Mouse (Mus musculus): Measurements from ENCODE around the gene Hoxc13.

Gene Hoxc13

DNA sequence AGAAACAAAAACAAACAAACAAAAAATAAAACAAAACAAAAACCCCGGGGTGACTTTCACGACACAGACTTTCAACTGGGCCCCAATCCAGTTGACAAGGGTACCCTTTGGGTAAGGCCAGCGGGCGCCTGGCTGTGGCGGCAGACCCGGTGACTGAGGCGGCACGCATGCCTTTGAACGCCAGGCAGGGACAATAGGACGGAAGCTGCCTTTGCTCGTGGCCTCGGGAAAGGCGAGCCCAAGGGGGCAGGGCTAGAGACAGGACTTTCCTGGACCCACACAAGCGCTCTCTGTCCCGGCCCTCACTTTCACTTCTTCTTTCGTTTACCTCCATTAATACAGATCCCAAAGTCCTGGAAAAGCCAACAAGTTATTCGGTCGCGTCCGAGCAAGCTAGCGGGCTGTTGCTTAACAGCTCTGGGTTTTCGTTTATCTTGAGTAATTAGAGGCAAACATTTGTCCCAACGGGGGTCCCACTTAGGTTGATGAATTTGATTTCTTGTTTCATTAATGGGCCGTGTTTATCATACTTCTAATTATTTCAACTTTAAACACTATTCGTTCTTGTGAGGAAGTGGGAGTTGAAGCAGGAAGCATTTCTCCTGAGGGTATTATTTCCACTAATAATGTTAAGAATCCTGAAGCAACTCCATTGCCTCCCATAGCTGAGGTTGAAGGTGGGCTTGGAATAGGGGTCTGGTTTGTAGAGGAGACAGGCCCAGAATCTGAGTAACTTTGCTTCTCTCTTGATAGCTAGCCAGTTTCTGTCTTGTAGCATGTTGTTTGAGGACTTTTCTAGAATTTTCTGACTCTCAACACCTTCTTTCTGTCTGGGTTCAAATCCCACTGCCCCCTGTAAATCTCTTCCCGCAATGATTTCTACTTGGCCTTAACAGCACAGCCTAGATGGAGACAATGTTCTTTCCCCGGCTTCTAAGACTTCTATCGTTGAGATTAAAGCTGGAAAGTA is 43.1 kb downstream of the Hoxc13 start:
- no peak for DNase-seq (ENCODE audit: low spot score in 2 of 2)

DNA sequence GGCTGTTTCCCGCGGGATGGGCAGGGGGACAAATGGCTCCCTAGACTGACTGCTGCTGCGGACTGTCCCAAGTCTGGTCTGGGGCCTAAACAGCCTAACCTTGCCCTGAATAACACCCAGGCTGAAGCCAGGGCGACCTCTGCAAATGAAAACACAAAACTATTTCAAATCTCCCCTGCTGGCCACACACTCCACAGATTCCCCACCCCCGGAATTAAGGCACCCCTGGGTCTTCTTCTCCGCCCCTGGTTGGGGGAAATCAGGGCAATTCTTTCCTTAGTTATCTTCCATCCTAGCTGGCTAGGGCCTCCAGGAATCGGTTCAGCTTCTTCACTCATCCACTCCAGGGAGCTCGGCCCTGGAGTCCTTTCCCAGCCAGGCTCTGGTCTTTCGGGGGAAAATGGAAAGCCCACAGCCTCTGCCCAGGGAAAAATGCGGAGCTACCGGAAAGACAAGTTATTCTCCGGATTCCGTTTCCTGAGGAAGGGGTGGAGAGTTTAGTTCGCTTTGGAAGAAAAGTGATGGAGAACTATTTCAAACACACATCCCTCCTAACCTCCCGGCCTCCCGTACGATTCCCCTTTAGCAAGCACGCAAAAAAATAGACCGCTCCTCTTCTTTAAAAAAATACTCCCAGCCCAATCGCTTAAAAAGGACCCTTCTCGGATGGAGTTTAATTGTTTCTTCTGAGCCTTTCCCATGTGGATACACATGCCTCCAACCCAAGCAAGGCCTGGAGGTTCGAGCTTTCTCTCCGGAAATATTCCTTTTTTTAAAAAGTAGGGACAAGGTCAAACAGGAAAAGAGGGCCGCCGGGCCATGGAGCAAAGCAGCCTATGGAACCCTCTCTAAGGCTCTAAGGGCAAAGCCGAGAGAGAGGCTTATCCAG is 44.3 kb downstream of the Hoxc13 start:
- DNase-seq (ENCODE audit: low spot score in 2 of 2), result no peak

DNA sequence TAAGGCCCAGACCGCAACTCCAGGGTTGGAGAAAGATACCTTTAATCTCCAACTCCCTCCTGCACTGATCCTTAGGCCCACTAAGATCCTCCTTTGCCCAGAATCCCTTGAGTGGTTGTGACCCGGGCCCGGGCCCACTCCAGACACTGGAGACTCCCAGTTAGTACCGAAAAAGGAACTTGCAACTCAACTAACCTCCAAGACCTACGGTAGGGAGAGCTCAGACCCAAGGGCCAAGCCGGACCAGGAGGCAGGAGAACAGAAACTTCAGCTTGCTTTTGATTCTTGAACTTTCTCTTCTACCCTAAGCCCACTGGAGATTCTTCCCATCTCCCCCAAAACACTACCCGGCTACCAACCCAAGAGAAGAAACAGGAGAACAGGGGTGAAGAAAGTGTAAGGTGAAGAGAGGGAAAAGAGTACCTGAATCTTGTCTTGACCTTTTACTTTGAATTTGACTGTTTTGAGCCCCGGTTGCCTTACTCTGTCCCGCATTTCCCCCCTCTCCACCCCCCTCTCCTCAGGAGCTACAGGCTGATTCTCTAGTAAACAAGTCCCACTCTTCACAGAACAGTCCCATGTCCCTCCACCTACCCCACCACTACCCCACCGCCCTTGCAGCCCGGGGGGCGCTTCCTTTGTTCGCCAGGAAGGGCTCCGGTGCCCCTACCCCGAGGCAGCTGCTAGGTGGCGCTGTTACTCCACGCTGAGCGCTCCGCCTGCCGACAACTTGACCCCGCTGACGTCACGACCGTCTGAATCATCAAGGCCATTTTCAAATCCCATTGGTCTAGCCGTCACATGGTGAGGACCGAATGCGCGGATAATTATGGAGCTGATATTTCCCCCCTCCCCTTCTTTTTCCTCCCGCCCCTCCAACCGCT is 45.2 kb downstream of the Hoxc13 start:
- no peak for DNase-seq (ENCODE audit: low spot score in 2 of 2)

DNA sequence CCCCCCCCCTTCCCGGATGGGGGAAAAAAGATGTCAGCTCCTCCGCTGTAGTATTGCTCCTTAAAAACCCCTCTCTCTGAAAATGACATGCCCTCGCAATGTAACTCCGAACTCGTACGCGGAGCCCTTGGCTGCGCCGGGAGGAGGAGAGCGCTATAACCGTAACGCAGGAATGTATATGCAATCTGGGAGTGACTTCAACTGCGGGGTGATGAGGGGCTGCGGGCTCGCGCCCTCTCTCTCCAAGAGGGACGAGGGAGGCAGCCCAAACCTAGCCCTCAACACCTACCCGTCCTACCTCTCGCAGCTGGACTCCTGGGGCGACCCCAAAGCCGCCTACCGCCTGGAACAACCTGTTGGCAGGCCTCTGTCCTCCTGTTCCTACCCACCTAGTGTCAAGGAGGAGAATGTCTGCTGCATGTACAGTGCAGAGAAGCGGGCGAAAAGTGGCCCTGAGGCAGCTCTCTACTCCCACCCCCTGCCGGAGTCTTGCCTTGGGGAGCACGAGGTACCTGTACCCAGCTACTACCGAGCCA is 45.9 kb downstream of the Hoxc13 start, which contains the start of gene Hoxc10:
TSS of gene Hoxc10 (plus strand) at position 21 of the 536 bp plus-strand sequence.
- DNase-seq (ENCODE audit: low spot score in 2 of 2), result no peak

DNA sequence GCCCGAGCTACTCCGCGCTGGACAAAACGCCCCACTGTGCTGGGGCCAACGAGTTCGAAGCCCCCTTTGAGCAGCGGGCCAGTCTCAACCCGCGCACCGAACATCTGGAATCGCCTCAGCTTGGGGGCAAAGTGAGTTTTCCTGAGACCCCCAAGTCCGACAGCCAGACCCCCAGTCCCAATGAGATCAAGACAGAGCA is 46.3 kb downstream of the Hoxc13 start, which contains the start of gene Hoxc5:
TSS of gene Hoxc5 (plus strand) at position 132 of the 199 bp plus-strand sequence.
- no peak for DNase-seq (ENCODE audit: low spot score in 2 of 2)

DNA sequence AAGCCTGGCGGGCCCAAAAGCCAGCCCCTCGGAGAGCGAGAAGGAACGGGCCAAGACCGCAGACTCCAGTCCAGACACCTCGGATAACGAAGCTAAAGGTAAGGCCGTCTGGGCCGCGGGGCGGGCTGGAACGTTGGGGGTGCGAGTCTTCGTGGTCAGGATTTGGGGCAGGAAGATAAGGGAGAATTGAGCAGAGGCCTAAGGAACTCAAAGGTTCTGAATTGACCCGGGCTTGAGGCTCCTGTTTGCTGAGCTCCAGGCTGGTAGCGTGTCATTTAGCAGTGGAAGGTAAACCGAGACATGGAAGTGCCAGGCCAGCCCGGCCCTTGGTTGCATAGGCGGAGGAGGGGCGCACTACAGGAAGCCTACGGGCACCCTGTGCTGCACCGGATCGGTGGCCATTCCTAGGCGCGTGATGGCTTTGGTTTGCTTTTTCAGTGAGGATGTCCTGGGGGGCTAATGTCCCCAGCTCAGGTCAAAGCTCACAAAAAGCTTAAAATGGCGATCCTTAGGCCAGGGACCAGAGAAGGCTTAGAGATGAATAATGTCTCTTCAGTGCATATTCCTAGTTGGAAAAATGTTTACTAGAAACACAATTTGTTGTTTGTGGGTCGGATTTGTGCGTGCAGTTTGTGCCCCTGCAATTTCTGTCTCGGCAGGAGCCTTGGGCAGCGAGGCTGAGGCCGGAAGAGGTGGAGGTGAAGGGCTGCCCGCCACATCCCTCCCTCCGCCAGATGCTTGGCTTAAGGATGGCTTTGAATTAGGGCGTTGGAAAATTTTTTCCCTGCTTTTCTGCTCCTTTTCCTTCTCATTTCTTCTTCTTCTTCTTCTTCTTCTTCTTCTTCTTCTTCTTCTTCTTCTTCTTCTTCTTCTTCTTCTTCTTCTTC is 46.9 kb downstream of the Hoxc13 start:
- DNase-seq (ENCODE audit: low spot score in 2 of 2), result no peak

DNA sequence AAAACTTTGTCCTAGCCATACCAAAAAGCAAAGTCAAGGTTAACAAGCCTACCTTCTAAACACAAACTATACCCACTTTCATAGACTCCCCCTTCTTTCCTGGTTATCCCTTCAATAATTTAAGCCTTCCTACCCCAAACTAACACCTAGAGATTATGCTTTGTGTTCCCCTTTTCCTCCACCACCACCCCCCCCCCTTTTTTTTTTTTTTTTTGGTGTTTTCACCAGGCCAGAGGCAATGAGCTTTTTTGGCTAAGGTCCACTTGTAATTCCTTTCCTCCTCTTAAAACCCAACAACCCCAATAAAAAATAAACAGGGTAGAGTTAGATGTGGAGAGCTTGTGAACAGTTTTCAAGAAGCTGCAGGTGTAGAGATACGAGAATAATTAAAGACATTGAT is 48.4 kb downstream of the Hoxc13 start:
- DNase-seq (ENCODE audit: low spot score in 2 of 2), result no peak

DNA sequence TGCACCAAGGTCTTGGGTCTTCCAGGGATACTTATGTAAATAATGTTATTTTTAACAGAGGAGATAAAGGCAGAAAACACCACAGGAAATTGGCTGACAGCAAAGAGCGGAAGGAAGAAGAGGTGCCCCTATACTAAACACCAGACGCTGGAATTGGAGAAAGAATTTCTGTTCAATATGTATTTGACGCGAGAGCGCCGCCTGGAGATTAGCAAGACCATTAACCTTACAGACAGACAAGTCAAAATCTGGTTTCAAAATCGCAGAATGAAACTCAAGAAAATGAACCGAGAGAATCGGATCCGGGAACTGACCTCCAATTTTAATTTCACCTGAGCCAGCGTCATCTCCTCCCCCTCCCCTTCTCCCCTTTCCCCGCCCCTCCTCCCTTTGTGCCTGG is 49.8 kb downstream of the Hoxc13 start:
- DNase-seq (ENCODE audit: low spot score in 2 of 2), result no peak

DNA sequence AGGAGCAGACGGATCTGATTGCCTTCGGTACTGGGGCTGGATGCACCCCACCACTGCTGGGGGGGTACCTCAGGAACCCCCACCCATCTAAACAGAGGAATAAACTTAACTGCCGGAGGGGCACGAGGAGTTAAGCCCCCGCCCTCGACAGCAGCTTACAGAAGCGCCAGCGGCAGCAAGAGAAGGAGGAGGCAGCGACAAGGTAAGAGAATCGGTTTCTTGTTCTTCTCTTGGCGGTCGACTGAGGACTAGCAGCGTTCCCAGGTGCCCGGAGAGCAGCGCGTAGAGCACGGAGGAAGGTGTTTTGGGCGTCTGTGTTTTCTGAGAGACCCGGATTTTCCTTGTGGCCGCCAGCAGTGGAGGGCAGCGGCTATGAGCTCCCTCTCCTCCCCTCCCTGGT is 51.4 kb downstream of the Hoxc13 start:
- no peak for DNase-seq (ENCODE audit: low spot score in 2 of 2)

DNA sequence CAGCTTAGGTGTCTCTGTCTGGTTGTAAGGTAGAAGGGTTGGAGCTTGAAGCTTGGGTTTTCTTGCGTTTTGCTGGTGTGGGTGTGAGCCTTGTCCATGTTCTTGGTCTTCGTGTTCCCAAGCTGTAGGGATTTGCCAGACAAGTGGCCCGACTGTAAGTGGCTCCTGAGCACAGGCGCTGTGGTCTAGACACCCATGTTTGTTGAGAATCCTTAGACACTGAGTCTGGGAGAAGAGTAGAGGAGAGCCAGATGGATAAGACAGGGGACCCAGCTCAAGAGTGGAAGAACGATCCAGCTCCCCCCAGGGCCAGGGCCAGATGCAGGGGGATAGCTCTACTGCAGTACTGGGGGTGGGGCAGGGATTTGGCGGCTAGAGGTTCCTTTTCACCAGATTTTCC is 51.9 kb downstream of the Hoxc13 start:
- DNase-seq (ENCODE audit: low spot score in 2 of 2), result no peak

DNA sequence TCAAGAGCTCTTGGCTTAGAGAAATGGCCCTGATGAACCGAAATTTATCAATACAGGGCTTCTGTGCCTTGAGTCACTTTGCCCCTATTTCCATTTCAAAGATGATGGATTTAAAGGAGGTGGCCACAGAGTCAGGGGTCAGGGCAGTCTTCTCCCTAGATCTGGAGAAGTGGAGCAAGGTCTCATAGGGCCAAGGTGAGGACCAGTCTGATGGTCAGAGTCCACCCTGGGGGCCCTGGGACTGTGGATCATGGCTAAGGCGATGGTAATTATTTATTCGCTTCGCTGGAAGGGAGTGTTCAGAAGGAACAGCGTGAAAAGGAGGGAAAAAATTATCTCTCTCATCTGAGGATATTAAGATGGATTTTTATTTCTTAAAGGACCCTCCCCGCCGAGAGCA is 54.1 kb downstream of the Hoxc13 start:
- no peak for DNase-seq (ENCODE audit: low spot score in 2 of 2)

DNA sequence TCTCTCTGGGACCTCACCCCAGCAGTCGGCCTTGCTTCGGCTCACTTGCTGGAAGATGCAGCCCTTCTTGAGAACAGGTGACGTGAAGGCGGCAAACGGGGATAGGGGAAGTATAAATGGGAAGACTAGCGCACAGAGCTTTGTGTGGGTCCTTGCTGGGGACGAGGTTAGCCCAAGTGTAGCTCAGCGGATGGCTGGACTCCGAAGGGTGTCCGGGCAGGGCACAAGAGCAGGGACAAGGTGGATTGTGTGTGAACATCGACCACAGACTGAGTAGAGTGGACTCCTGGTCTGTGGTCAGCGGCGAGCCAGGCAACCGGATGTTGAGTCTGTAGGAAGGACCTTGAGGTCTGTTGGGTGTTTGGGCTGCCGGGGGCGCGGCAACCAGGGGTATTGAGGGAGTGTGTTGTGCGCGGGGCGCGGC is 54.8 kb downstream of the Hoxc13 start:
- no peak for DNase-seq (ENCODE audit: low spot score in 2 of 2)

DNA sequence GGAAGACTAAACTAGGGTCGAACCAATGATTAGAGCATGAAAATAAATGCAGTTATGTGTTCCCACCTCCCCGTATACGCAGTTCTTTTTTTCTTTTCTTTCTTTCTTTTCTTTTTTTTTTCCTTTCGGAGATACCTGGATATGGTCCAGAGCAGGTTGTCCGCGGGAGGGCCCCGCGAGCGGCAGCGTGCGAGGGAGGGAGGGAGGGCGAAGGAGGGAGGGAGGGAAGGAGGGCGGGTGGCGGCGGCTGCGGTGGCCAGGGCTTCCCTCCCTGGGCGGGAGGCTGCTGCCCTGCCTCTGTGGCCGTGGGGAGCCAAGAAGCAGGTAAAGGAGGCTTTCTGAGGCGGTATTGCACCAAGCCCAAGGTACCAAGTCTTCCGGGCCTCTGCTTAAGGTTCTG is 55.3 kb downstream of the Hoxc13 start, which contains the start of gene Hoxc9:
TSS of gene Hoxc9 (plus strand) at position 269 of the 400 bp plus-strand sequence.
- no peak for DNase-seq (ENCODE audit: low spot score in 2 of 2)

DNA sequence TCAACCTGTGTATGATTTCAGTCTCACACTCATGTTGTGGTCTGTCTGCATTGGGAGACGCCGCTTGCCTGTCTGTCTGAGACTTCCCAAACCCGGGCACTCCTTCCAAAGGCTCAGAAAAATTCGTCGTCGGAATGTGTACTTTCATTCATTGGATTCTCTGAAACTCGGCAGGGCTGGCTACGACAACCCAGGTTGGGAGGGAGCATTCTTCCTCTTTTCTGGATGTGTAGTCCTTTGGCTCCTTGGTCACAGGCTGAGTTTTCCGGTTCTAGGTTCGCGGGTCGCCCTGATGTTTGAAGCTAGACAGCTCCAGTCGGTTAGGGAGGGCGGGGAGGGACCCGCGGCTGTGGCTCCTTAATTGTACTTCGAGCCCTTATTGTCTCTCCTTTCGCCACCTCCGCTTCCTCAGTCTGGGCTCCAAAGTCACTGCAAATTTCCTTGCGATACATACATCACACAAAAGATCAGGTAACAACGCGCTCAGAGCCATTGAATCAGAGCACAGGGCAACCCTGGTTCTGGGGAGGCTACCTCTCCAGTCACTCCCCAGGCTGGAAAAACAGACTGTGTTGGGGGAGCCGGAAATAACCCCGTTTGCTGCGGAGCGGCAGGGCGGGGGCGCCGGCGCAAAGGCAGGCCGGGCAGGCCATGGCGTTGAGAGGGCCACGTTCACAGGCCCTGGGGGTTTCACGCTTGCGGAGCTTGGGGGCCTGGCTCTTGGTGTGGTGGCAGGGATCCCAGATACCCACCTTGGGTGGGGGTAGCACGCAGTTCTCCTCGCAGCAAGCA is 55.9 kb downstream of the Hoxc13 start:
- no peak for DNase-seq (ENCODE audit: low spot score in 2 of 2)

DNA sequence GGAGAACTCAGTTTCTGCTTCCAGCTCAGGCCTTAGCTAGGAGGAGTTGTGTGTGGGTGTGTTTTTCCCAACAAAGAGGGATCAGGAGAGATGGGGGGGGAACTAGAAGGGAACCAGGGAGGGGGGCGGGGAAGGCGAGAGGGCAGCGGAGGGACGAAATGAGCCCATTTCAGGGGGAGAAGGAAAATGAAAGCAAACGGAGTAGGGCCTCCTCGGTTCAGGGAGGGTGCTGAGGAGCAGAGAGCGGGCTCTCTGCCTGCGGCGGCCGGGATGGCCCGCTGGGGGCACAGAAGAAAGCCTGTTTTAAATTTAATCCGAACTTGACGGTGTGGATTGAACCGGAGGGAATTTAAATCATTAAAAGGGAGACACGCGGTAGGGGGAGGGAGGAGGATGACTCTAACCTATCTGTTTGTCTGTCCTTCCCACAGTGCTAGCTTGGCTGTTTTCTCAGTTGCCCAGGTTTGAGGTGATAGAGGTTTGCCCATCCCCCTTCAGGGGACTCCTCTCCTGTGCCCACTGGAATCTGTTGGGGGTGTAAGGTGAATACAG is 56.6 kb downstream of the Hoxc13 start:
- no peak for DNase-seq (ENCODE audit: low spot score in 2 of 2)
